Mouse (Mus musculus) layer of hippocampus, postnatal 36 days (tissue): ENCODE measurements around the gene Trank1. TPM values are rescaled to one million over a fixed set of nuclear protein-coding genes. Genes with fewer than 3 reads are reported as not detected.

ENCODE experiments used
- DNase-seq, 2 experiments: peaks; one replicate each; pipeline ENCODE4 v3.0.0; 2022
- total RNA-seq, 2 experiments: library from RNA; stranded (reverse); gene quantifications; 2 replicates each; pipeline ENCODE4 v1.2.3; 2021

Gene Trank1
- total RNA-seq, 2 experiments from 2014 or later, result 201 to 218 TPM

GRCm38 (mm10) chr9:111428698-111429362, 117.3 kb downstream of the Trank1 start:
- no peak for DNase-seq

GRCm38 (mm10) chr9:111429363-111429750, 117.8 kb downstream of the Trank1 start:
- DNase-seq, result no peak

DNA sequence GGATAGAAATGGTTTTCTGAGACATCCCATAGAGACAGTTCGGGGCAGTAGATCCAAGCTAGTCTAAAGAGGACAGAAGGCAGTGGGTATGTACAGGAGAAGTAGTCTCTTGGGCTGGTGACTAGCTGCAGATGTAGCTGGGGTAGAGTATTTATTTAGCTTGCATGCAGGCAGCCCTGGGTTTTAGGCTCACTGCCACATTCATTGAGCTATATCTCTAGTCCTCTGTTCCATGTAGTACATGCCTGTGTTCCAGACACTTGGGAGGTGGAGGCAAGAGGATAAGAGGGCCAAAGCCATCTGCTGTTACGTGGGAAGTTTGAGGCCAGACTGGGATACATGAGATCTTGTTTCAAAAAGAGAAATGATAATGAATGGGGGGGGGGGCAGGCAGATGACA, 123.9 kb downstream of the Trank1 start:
- DNase-seq, result no peak

DNA sequence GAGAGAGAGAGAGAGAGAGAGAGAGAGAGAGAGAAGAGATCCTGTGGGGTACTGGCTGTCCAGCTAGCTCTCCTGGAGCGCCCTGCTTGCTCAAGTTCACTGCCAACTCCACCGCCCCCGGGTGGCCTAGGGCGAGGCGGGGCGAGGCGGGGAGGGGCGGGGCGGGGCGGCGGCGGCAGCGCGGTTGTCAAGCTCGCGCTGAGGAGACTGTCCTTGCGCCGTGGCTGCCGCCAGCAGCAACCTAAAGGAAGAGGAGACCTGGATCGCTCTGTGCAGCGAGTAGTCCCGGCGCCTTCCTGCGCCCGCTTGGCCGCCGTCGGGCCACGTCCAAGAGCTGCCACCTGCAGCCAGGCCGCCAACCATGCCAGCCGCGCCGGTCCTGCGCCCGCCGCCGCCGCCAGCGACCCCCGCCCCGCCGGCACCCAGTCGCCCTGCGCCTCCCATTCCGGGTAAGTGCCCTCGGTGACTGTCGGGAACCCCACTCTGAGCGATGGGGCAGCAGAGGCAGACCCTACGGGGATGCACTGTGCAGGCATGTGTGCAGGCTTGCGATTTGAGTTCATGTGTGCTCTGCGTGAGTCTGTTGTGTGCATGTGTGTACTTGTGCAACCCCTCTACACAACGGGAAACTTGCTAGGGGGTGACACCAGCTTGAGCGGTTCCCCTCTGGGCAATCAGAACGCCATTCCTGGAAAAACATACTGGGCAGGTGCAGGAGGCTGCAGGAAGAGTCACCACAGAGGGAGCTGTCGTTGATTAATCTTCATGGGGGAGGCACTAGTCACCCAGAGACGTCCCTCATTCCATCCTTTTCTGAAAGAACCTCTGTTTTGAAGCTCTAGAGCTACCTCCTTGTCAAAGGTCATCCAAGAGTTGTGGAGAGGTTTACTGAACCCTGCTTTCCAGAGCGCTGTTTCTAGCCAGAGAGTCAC, 127.6 kb downstream of the Trank1 start, which contains the start of gene Dclk3:
Dclk3 (plus strand) TSS at position 178 of the 932 bp plus-strand sequence.
- DNase-seq, result no peak

GRCm38 (mm10) chr9:111439836-111440201, 128.3 kb downstream of the Trank1 start:
- no peak for DNase-seq

DNA sequence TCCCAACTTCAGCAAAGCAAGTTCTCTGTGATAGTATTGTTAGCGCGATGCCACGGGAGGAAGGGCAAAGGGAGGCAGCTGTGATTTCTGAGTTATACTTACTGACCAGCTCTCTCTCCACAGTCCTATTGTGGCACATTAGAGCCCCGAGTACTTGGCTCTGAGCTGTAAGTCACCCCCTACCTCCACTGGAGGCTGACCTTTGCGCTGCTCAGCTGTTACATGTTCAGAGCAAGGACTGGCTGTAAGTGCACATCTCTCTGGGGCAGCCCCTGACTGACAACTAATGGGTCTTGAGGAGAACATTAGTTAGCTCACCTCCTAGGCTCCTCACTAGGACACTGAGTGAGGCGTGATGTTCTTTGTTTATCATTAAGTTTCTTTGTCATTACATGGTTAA, 128.9 kb downstream of the Trank1 start:
- DNase-seq, result no peak

GRCm38 (mm10) chr9:111441151-111441550, 129.6 kb downstream of the Trank1 start:
- no peak for DNase-seq

Other genes starting within 250 kb of the Trank1 start
- 10 to 100 TPM; 35.0 to 39.0 TPM for gene Lrrfip2, start 194.1 kb upstream of the Trank1 start, total RNA-seq
- gene Mlh1, start 39.9 kb upstream of the Trank1 start, total RNA-seq, result 10 to 100 TPM; 15.6 to 18.6 TPM
- gene Epm2aip1, start 39.8 kb upstream of the Trank1 start, total RNA-seq, result 10 to 100 TPM; 75.9 to 84.3 TPM
- 10 to 100 TPM; 16.0 to 16.5 TPM for gene Dclk3, start 127.3 kb downstream of the Trank1 start, total RNA-seq